Mouse (Mus musculus): Measurements from ENCODE around the gene Jph2. TPM values are rescaled to one million over a fixed set of nuclear protein-coding genes. Genes with fewer than 3 reads are reported as not detected.

Gene Jph2
- polyA plus RNA-seq, 1 experiment from 2014 or later: 0.28 TPM

DNA sequence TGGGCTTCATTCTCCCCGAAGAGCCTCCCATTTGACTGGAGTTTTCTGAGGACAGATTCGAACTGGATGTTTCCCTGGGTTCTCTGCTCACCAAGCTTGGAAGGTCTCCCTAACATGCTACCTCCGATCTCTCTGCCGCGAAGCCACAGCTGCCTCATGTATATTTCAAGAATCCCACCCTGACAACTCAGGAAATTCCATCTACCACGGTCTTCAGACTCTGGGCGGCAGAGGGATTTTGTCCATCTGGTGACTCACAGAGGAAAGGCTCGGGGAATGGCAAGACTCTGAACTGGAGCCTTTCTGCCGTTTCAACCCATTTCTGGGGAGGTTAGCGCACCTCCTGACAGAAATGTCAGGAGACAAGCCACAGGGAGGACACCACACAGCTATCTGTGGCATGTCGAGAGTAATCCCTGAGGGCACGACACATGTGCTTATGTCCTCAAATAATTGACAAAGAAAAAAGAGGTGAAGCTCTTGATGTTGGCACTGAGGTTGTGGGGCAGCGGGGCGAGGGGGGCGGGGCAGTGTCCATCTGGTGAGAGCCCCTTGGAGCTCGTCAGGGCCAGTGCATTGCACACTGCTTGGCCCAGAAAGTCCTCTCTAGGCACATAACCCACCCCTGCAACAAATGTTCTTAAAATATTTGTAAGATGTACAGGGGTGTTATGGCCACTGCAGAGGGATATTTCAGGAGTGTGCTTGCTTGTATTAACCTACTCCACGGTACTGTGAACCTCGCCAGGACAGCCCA is 32.8 kb downstream of the Jph2 start:
- ATAC-seq (peak; percentile 83), DNase-seq (ENCODE audit: low read depth, low spot score) (no peak)
- in situ Hi-C loops (cut with MboI; ENCODE audit: low pct_unique_long_range_greater_than_20kb): no loop called here
- ChIA-PET POLR2A (interaction anchor here (1.8 kb wide), 1 partner anchor 19 kb away, joined by 4 read pairs; no protein-coding TSS in a partner anchor), CTCF (interaction anchor here (0.8 kb wide), 1 partner anchor 36 kb away, joined by 3 read pairs; no protein-coding TSS in a partner anchor)
- TF ChIP-seq CTCF (IDR thresholded peaks at IDR 0.05): no peak
- H3K27me3 ChIP-seq: no peaks in the 10 kb centered on the region

DNA sequence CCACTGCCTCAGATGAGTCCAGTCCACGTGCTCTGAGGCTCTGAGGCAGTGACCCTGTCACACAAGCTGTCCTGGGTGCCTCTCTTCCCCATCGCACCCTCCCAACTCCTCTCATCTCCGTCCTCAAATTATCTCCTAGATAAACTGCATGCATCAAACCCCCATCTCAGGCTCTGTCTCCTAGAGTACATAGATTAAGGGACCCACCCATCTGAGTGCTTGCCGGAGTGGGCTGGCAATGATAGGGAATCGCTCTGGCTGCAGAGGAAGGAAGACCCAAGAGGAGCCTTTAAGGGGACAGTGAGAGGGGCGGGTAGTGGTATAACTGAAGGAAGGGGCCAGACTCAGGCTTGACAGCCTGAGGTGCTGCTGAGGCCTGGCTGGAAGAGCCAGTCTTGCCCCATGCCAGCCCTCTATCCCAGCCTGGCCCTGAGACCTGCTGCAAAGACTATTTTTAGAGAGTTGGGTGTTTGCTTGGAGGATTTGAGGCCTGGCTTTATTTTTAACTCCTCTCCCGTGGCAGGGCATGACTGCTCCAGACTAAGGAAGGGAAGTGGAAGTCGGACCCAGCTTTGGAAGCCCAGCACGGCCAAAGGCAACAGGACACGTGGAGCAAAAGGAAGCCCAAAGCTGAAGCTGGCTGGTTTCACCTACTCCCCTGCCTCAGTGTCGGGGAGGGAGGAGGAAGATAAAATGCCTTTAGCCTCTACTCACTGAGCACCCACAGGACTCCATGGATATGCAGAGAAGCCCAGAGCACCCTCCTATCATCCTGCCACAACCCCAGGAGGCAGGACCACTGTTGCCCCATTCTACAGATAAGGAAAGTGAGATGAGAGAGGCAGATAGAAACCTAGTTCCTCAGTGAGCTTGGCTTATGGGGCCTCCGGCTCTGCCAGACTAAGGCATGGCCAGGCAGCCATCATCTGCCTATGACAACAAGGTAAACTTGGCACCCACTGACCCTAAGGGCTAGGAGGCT is 34.6 kb downstream of the Jph2 start:
- CTCF ChIA-PET: interaction anchor here (0.7 to 1.1 kb wide), 4 partner anchors 23 to 38 kb away, joined by 3 read pairs; no protein-coding TSS in a partner anchor
- no peaks in the 10 kb centered on the region for H3K27me3 ChIP-seq
- POLR2A ChIA-PET: no interaction called here
- TF ChIP-seq CTCF (IDR thresholded peaks at IDR 0.05): no peak
- no peak for DNase-seq (ENCODE audit: low read depth, low spot score)
- in situ Hi-C loops (cut with MboI; ENCODE audit: low pct_unique_long_range_greater_than_20kb): no loop called here
- no peak for ATAC-seq

DNA sequence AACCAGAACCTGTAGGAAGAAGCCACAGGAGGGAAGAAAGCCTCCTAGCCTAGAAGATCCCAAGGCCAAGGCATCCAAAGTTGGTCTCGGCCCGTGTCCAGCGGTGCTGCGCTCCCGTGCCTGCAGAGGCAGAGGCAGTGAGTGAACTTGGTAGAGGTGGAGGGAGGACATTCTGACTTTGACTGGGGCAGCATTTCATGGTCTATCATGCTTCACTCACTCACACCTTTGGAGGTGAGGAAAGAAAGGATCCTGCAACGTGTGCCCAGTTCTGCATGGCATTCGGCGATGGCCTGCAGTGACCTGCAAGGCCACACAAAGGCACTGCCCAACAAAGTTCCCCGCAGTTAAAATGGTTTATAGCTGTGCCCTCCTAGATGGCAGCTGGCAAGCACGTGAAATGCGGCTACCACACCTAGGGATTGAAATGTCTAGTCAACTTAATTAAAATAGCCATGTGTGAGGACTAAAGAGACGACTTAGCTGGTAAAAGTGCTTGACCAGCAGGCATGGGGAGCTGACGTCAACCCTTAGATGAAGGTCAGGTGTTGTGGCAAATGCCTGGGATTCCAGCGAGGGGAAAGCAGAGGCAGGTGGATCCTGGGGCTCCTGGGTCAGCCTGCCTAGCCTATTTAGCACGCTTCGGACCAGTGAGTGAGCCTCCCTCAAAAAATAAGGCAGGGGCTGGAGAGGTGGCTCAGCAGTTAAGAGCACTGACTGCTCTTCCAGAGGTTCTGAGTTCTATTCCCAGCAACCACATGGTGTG is 36.8 kb downstream of the Jph2 start:
- DNase-seq (ENCODE audit: low read depth, low spot score) (no peak), ATAC-seq (no peak)
- ChIA-PET CTCF (no interaction called here), POLR2A (no interaction called here)
- no peak for TF ChIP-seq CTCF (IDR thresholded peaks at IDR 0.05)
- no peaks in the 10 kb centered on the region for H3K27me3 ChIP-seq
- in situ Hi-C loops (cut with MboI; ENCODE audit: low pct_unique_long_range_greater_than_20kb): no loop called here

DNA sequence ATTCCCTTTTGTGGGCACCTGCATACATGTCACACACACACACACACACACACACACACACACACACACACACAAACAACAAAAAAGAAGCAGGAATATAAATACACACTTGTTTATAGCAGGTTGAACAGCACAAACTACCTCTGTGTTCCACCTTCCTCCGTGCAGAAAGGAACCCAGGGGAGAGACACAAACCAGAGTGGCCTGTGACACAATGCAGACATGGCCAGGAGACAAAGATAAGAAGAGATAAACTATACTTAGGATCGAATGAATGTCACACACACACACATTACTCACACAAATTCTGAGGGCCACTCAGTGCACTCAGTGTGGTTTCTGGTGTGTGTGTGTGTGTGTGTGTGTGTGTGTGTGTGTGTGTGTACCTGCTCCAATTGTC is 38.5 kb downstream of the Jph2 start:
- TF ChIP-seq CTCF (IDR thresholded peaks at IDR 0.05): no peak
- no peaks in the 10 kb centered on the region for H3K27me3 ChIP-seq
- no peak for DNase-seq (ENCODE audit: low read depth, low spot score)
- ATAC-seq: no peak
- POLR2A ChIA-PET: interaction anchor here (1.1 kb wide), 2 partner anchors 9 to 11 kb away, joined by 3 to 4 read pairs; no protein-coding TSS in a partner anchor
- in situ Hi-C loops (cut with MboI; ENCODE audit: low pct_unique_long_range_greater_than_20kb): no loop called here
- CTCF ChIA-PET: interaction anchor here (1.1 to 1.2 kb wide), 2 partner anchors 41 to 437 kb away, joined by 3 to 4 read pairs; no protein-coding TSS in a partner anchor

DNA sequence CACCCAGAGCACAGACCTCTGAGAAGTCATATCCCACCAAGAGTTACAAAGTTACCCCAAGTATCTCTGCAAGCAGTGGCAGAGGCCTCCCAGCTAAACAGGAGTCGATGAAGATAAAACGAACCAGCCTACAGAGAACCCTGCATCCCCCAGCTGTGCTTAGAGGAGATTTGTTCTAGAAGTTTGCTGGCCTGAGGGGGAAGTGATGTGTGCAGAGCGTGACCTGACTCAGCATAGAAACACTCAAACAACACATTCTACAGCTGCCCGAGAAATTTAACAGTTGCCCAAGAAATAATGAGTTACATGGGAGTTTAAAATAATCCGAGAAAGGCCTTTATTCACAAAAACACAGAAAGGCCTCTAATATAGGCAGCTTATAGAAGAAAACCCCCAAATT is 39.1 kb downstream of the Jph2 start:
- peak; percentile 80 for ATAC-seq
- ChIA-PET POLR2A (interaction anchor here (1.1 kb wide), 2 partner anchors 8 to 11 kb away, joined by 3 to 4 read pairs; no protein-coding TSS in a partner anchor), CTCF (interaction anchor here (1.1 to 1.2 kb wide), 2 partner anchors 42 to 436 kb away, joined by 3 to 4 read pairs; no protein-coding TSS in a partner anchor)
- TF ChIP-seq CTCF (IDR thresholded peaks at IDR 0.05): no peak
- H3K27me3 ChIP-seq: no peaks in the 10 kb centered on the region
- DNase-seq (ENCODE audit: low read depth, low spot score): peak; percentile 58
- in situ Hi-C loops (cut with MboI; ENCODE audit: low pct_unique_long_range_greater_than_20kb): no loop called here

DNA sequence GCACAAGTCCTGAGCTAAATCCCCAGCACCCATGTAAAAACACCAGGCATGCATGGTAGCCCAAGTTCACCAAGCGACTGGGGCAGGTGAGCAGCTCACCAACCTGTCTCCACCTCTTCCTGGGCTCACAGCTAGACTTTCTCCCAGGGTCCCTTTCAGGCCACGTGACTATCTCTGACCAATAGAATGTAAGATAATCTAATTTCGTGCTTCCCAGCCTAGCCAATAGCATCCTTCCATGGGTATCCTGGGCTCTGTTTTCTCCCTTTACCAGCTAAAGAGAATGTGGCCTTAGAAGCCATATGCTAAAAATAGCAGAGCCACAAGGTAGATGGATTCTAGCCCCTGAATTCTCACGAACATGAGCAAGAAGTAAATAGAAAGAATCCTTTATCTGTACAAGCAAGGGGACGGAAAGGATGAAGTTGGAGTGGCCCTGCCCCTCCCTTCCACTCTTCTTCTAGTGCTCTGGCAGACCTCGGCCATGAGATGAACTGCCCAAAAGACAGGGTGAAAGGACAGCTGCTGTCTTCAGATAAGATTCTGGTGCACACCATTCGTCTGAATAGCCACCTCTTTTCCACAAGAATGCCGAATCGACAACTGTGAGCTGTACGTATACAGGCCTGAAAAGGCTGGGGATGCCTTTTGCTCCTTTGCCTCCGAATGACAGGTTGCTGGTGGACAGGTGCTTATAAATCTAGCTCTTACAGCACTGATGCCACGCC is 41.5 kb downstream of the Jph2 start:
- in situ Hi-C loops (cut with MboI; ENCODE audit: low pct_unique_long_range_greater_than_20kb): no loop called here
- ATAC-seq (no peak), DNase-seq (ENCODE audit: low read depth, low spot score) (no peak)
- no peaks in the 10 kb centered on the region for H3K27me3 ChIP-seq
- no peak for TF ChIP-seq CTCF (IDR thresholded peaks at IDR 0.05)
- POLR2A ChIA-PET: no interaction called here
- CTCF ChIA-PET: interaction anchor here (1.1 to 1.3 kb wide), 3 partner anchors 14 to 45 kb away, joined by 4 to 7 read pairs (median 4); no protein-coding TSS in a partner anchor

DNA sequence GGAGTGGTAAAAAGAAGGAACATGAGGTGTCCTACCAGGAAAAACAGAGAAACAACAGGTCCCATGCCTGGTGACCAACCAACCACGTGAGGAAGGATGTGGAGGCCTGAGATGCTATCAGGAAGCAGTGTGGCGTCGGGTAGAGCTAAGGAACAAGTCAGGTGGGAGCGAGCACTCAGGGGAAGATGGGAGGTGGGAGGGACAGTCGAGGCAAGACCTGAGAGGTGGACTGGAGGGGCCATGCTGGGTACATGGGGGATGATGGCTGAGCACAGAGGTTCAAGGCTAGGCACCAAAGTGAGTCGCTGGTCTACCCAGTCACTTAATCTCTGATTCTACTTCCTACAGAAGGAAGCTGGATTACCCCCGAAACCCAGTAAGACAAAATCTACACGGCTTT is 42.1 kb downstream of the Jph2 start:
- ChIA-PET POLR2A (no interaction called here), CTCF (interaction anchor here (1.1 to 3.3 kb wide), 4 partner anchors 14 to 45 kb away, joined by 4 to 14 read pairs (median 6); no protein-coding TSS in a partner anchor)
- no peak for ATAC-seq
- no peaks in the 10 kb centered on the region for H3K27me3 ChIP-seq
- no peak for DNase-seq (ENCODE audit: low read depth, low spot score)
- in situ Hi-C loops (cut with MboI; ENCODE audit: low pct_unique_long_range_greater_than_20kb): no loop called here
- TF ChIP-seq CTCF (IDR thresholded peaks at IDR 0.05): no peak

DNA sequence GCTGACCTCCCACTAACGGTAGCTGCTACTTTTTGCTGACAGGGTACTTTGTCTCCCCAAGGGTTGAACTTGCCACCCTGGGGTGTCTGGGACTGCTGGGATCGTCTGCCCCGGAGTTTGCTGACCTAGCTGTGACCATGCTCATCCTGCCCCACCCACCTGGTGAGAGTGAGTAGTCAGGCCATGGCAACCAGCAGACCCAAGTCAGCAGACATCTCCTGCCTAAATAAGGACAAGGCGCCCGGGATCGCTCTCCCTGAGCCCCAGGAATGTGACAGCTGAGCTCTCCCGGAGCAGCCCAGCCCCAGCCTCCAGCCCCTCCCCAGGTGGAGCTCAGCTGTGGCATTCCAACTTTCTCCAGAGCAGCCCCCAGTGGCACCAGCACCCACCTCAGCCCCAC is 44.1 kb downstream of the Jph2 start:
- no peak for TF ChIP-seq CTCF (IDR thresholded peaks at IDR 0.05)
- no peaks in the 10 kb centered on the region for H3K27me3 ChIP-seq
- peak; percentile 94 for ATAC-seq
- POLR2A ChIA-PET: interaction anchor here (0.6 to 1.3 kb wide), 2 partner anchors 44 to 441 kb away, joined by 3 read pairs; partner anchors contain the start of gene Jph2
- CTCF ChIA-PET: interaction anchor here (0.8 to 3.3 kb wide), 3 partner anchors 11 to 47 kb away, joined by 3 to 14 read pairs (median 7); no protein-coding TSS in a partner anchor
- no peak for DNase-seq (ENCODE audit: low read depth, low spot score)
- in situ Hi-C loops (cut with MboI; ENCODE audit: low pct_unique_long_range_greater_than_20kb): no loop called here

DNA sequence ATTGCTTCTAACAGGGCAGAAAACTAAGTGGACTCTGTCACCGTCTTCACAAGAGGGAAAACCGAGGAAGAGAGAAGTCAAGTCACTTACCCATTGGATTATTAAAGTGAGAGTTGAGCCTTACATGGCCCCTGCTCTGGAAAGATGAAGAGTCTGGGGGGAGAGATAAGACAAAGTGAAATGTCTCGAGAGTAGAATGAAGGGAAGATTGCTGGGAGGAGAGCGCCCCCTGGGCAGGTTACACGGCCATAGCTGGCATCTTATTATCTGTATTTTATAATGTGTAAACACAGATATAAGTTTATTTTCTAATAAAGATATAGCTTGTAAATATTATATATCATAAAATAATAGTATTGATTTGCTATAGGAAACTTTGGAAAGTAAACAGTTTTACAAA is 47.4 kb downstream of the Jph2 start:
- DNase-seq (ENCODE audit: low read depth, low spot score): no peak
- ChIA-PET CTCF (interaction anchor here (1.3 to 2.5 kb wide), 3 partner anchors 20 to 50 kb away, joined by 3 to 9 read pairs (median 3); no protein-coding TSS in a partner anchor), POLR2A (interaction anchor here (0.6 to 1.3 kb wide), 2 partner anchors 8 to 12 kb away, joined by 3 to 4 read pairs; no protein-coding TSS in a partner anchor)
- no peaks in the 10 kb centered on the region for H3K27me3 ChIP-seq
- in situ Hi-C loops (cut with MboI; ENCODE audit: low pct_unique_long_range_greater_than_20kb): no loop called here
- no peak for TF ChIP-seq CTCF (IDR thresholded peaks at IDR 0.05)
- ATAC-seq: no peak

Data from Patski (cell line).